Mouse (Mus musculus) heart, postnatal 0 days (tissue): Measurements from ENCODE around the gene S100a2.

Experiments used
- CTCF ChIP-seq: IDR thresholded peaks from 2 replicates; pipeline ENCODE4 v1.5.1; 2016; ENCODE audit warnings: antibody characterized with exemption, control low read depth, low read depth
- EP300 ChIP-seq: IDR thresholded peaks from 2 replicates; pipeline ENCODE4 v1.6.1; 2016; ENCODE audit warnings: antibody characterized with exemption, low read depth

- TF ChIP-seq CTCF (no peak), EP300 (no peak)
Observed at GRCm38 (mm10) chr3:90627366-90627765, 37.3 kb downstream of the S100a2 start.
